Mouse (Mus musculus) cortical plate, adult 2 months (tissue): ENCODE data around the gene Dennd1b. TPM values are rescaled to one million over a fixed set of nuclear protein-coding genes. Genes with fewer than 3 reads are reported as not detected.

ENCODE experiments used
- H3K27ac ChIP-seq: fragments of 200-500 bp; 2 replicates; pipeline ENCODE4 v1.5.1; 2012; ENCODE audit warnings: low read length, control low read depth, inconsistent platforms; ENCODE audit not compliant: insufficient read depth
- H3K4me1 ChIP-seq: fragments of 200-500 bp; 2 replicates; pipeline ENCODE4 v1.6.1; 2011; ENCODE audit warnings: low read length; ENCODE audit not compliant: control insufficient read depth, insufficient read depth
- H3K4me3 ChIP-seq: fragments of 200-500 bp; 2 replicates; pipeline ENCODE4 v1.5.1; 2011; ENCODE audit warnings: mild to moderate bottlenecking, low read length, control low read depth; ENCODE audit not compliant: insufficient read depth
- CTCF ChIP-seq: fragments of 200-500 bp; IDR thresholded peaks from 2 replicates; pipeline ENCODE4 v1.5.1; 2011; ENCODE audit warnings: mild to moderate bottlenecking, control low read depth, low read length; ENCODE audit not compliant: insufficient read depth; ENCODE audit errors: extremely low read depth
- POLR2A ChIP-seq: fragments of 200-500 bp; IDR thresholded peaks from 2 replicates; pipeline ENCODE4 v1.6.1; 2011; ENCODE audit warnings: mild to moderate bottlenecking, low read length, control low read depth; ENCODE audit not compliant: insufficient read depth; ENCODE audit errors: extremely low read depth
- polyA plus RNA-seq: library from polyadenylated mRNA; depleted of rRNA; stranded (reverse); fragments of >200 nt; gene quantifications from 2 replicates; pipeline ENCODE4 v1.2.3, GENCODE M21; 2012

Gene Dennd1b
- polyA plus RNA-seq, 1 experiment, result 5.5 TPM

DNA sequence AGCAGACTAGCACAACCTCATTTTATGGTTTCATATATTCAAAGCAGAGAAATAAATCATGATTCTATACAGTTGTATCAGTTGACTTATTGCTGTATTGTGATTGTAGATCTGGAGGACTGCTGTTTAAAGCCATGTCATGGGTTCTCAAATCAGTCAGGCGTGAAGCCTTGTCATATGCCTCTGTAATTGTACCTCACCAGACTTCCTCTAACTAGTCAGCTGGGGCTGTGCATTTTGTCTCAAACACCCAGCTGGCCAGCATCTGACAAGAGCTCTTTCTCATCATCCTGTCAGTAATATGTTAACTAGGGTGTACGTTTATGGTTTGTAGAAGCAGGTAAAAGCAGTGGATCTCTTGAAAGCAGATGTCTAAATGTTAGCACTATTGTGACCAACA, 104.0 kb downstream of the Dennd1b start:
- Histone ChIP-seq H3K4me3 (no peak overlapping the region), H3K4me1 (no peaks in the 10 kb centered on the region), H3K27ac (no peak overlapping the region)
- TF ChIP-seq POLR2A, result no peak
- no peak for TF ChIP-seq CTCF

DNA sequence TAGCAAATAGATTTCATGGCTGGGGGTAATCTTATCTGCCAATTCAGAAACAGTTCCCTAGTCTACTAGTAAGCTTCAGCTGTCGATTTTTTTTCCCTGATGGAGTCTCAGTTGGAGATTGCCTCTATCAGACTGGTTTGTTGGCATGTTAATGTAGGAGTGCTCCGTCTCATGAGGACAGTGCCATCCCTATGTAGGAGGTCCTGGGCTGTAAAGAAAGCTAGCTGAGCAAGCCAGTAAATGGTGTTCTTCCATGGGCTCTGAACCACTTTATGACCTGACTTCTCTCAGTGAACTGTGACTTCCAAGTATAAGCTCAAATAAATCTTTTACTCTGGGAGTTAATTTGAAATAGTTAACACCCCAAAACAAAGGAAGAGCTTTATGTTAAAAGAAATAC, 107.8 kb downstream of the Dennd1b start:
- no peaks in the 10 kb centered on the region for H3K4me1 ChIP-seq
- TF ChIP-seq CTCF (no peak), POLR2A (no peak)
- H3K4me3 ChIP-seq, result no peak overlapping the region
- H3K27ac ChIP-seq, result no peak overlapping the region

GRCm38 (mm10) chr1:139075671-139076070, 112.4 kb downstream of the Dennd1b start:
- Histone ChIP-seq H3K4me3 (no peak overlapping the region), H3K4me1 (no peaks in the 10 kb centered on the region; the same call in 1 of the 2 replicates), H3K27ac (no peak overlapping the region)
- TF ChIP-seq POLR2A, result no peak
- no peak for TF ChIP-seq CTCF

- Histone ChIP-seq H3K4me1 (no peaks in the 10 kb centered on the region; the same call in 1 of the 2 replicates), H3K27ac (no peak overlapping the region), H3K4me3 (no peak overlapping the region)
- TF ChIP-seq CTCF, result no peak
- no peak for TF ChIP-seq POLR2A
These were observed 114.8 kb downstream of the Dennd1b start for GRCm38 (mm10) chr1:139077989-139078388.

DNA sequence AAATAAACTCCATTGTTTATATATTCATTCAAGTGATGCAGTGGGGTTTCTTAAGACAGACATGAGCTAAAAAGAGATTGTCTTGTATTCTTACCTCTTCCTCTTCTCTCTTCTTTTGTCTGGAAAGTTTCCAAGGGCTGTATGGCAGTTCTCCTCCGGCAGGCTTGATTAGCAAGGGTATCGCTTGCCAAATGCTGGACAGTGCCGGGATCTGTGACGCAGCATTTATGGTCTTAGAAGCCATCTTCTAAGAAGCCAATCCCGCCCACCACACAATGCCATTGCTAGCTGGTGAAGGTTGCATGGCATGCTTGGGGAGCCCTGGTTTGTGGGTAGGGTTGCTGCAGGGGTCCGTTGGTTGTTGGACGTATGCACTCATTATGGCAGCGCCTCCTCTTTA, 115.8 kb downstream of the Dennd1b start:
- no peak for TF ChIP-seq CTCF
- TF ChIP-seq POLR2A, result no peak
- Histone ChIP-seq H3K4me1 (no peaks in the 10 kb centered on the region; the same call in 1 of the 2 replicates), H3K4me3 (no peak overlapping the region), H3K27ac (no peak overlapping the region)

- no peak for TF ChIP-seq CTCF
- no peak for TF ChIP-seq POLR2A
- Histone ChIP-seq H3K4me1 (no peaks in the 10 kb centered on the region; the same call in 1 of the 2 replicates), H3K4me3 (no peak overlapping the region), H3K27ac (no peak overlapping the region)
These were observed 116.3 kb downstream of the Dennd1b start for GRCm38 (mm10) chr1:139079523-139079922.

DNA sequence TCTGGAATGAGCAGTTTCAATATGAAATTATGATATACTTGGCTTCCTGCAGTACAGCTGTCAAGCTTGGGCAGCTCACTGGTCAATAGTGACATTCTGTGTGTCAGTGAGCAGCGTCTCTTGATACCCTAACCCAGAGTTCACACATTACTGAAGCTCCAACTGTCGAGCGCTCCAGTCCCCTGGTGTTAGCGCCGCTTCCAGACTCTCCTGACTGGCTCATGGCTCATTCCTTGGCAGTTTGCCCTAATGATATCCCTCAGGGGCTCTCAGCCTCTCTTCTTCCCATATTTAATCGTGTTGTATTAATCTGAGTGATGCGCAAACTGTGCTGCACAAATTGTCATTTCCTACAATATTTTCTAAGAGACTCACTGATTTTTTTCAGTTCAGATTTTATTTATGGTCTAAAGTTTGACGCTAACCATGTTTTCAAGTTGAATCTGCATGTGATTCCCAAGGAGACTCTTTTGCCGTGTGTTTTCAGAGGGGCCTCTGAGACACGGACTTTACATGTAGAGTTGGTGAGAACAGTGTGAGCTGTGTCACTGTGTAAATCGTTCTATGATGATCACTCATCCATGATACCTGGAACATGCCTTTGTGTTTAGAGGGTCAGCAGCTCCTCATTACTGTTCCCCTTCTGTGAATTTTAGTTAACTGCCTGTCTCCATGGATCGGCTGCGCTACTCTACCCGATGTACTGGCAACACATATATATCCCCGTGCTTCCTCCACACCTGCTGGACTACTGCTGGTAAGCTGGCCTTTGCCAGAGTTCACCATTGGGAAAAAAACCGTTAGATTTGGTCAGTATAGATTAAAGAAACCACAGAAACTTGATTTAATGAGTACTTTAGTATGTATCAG, 117.5 kb downstream of the Dennd1b start:
- H3K4me3 ChIP-seq, result no peak overlapping the region
- TF ChIP-seq CTCF (no peak), POLR2A (no peak)
- no peaks in the 10 kb centered on the region; the same call in 1 of the 2 replicates for H3K4me1 ChIP-seq
- no peak overlapping the region for H3K27ac ChIP-seq

DNA sequence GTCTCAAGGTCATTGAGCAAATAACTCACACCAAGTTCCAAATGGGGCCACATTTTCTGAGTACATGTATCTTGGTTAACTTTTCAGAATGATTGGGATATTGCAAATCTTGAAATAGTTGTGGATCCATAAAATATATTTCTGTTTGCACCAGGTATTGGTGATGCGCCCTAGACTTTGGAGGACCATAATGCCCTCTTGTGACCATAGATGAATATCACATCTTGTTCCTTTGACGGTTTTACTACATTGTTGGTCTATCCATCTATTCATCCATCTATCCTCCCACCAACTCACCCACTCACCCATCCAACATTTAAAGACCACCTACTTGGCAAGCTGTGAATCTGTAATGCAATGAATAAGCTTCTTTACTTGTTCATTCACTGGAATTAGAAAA, 120.1 kb downstream of the Dennd1b start:
- no peak for TF ChIP-seq POLR2A
- TF ChIP-seq CTCF, result no peak
- Histone ChIP-seq H3K4me3 (no peak overlapping the region), H3K27ac (no peak overlapping the region), H3K4me1 (no peaks in the 10 kb centered on the region; the same call in 1 of the 2 replicates)

GRCm38 (mm10) chr1:139087564-139087963, 124.3 kb downstream of the Dennd1b start:
- Histone ChIP-seq H3K4me3 (no peak overlapping the region), H3K27ac (no peak overlapping the region), H3K4me1 (no peaks in the 10 kb centered on the region)
- TF ChIP-seq CTCF, result no peak
- no peak for TF ChIP-seq POLR2A

DNA sequence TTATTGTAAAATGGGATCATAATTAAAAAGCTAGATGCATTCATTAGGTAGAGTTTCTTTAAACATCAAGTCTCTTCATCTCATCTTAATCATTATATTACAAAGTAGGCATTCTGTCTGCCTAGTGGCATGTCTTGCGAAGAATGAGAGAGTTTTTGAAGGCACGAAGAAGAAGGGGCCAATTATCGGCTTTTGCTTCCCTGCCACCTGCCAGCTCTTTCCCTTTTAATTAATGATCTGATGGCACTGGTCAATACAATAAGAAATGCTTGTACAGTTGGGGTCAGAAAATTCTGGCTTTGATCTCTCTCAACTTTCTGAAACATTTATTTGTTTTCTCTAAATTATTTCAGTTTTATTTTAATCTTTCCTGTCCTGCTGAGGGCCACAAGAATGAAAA, 127.5 kb downstream of the Dennd1b start:
- Histone ChIP-seq H3K4me3 (no peak overlapping the region), H3K4me1 (no peaks in the 10 kb centered on the region), H3K27ac (no peak overlapping the region)
- no peak for TF ChIP-seq CTCF
- TF ChIP-seq POLR2A, result no peak

DNA sequence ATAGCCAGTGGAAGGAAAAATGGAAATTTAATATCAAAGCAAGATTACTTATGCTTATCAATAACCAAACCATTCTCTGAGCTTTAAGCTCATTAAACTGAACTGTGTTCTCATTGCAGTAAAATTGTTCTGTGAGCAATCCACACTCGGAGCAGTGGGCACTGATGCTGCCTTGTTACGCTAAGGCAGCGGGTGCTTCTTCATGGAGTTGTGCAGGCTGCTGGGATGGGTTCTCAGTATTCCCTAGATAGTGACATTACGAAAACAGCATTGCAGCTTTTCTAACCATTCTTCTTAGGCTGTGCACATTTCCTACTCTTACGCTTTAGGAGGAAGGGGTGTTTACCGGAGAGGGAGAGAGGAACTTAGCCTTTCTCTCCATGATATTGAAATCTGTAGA, 128.5 kb downstream of the Dennd1b start:
- Histone ChIP-seq H3K27ac (no peak overlapping the region), H3K4me3 (no peak overlapping the region), H3K4me1 (no peaks in the 10 kb centered on the region)
- TF ChIP-seq POLR2A (no peak), CTCF (no peak)
